Mouse (Mus musculus): ENCODE measurements at regions not wholly inside any gene's neighbourhood (a gene's known extent, or its start where the extent isn't known, plus 50 kb on each side); places are given as distances from the start of the nearest gene placed in this dataset.

GRCm38 (mm10) chr12:54459462-54460134 is 196.8 kb downstream of the Sptssa start:
- no peak for DNase-seq (ENCODE audit: extremely low spot score in 1 of 2, low spot score in 1 of 2)

DNA sequence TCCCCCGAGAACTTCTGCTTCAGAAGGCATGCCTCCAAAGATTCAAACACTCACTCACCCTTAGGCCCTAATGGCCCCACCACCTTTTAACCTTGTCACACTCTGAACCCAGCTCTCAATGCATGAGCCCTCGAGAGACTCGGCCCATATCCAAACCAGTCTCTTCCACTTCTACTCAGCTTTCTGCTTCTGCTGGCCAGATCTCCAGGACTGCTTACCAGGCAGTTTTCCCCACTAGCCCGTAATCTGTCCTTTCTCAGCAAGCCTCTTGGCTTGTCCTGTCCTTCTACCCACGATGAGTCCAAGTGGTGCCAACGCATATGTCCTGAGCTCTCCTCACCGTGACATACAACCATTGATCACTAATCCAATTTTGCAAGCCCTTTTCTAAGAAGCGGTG is 199.6 kb downstream of the Sptssa start:
- no peak for DNase-seq (ENCODE audit: extremely low spot score in 1 of 2, low spot score in 1 of 2)

DNA sequence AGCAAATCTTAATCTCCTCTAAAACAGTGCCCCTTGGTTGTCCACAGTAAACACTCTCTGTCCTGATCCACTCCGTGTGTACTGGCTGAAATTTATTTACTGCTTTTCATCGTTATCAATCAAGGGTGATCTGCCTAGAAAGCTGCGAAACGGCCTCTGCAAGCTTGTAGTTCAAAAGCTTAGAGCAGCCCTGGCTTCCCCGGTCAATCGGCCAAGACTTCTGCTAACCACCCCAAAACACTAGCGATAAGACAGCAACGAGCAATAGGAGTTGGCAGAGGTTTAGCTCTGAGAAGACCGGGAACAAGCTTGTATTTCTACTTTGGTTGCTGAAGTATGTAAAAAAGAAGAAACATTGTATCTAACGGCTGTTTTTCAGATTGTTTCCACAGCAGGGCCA is 201.8 kb downstream of the Sptssa start:
- DNase-seq (ENCODE audit: extremely low spot score in 1 of 2, low spot score in 1 of 2) = no peak

DNA sequence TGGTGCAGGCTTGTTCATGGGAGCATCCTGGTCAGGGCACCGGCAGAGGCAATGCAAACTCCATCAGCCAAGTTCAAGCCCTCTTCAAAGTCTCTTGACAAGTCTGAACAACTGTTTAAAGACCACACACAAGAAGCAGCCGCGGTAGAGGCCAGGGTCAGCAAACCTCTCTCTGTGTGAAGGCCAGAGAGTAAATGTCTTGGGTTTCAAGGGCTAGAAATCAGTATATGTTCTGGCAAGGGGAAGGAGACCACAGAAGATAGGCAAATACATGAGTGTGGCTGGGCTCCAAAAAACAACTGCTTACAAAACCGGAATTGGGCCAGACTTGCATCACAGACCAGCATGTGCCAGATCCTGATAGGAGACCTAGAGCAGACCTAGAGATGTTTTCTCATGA is 203.0 kb downstream of the Sptssa start:
- DNase-seq (ENCODE audit: extremely low spot score in 1 of 2, low spot score in 1 of 2) = no peak

- DNase-seq (ENCODE audit: extremely low spot score in 1 of 2, low spot score in 1 of 2) = no peak
Measured at GRCm38 (mm10) chr12:54450369-54450768, 206.0 kb downstream of the Sptssa start.

GRCm38 (mm10) chr12:54448221-54448620 is 208.2 kb downstream of the Sptssa start:
- DNase-seq (ENCODE audit: extremely low spot score in 1 of 2, low spot score in 1 of 2) = no peak

- no peak for DNase-seq (ENCODE audit: extremely low spot score in 1 of 2, low spot score in 1 of 2)
Measured at GRCm38 (mm10) chr12:54447354-54447753, 209.0 kb downstream of the Sptssa start.

GRCm38 (mm10) chr12:54446356-54446755 is 210.0 kb downstream of the Sptssa start:
- no peak for DNase-seq (ENCODE audit: extremely low spot score in 1 of 2, low spot score in 1 of 2)

- no peak for DNase-seq (ENCODE audit: extremely low spot score in 1 of 2, low spot score in 1 of 2)
Measured at GRCm38 (mm10) chr12:54444416-54444815, 212.0 kb downstream of the Sptssa start.

- DNase-seq (ENCODE audit: extremely low spot score in 1 of 2, low spot score in 1 of 2) = no peak
Measured at GRCm38 (mm10) chr12:54443285-54443684, 213.1 kb downstream of the Sptssa start.

DNA sequence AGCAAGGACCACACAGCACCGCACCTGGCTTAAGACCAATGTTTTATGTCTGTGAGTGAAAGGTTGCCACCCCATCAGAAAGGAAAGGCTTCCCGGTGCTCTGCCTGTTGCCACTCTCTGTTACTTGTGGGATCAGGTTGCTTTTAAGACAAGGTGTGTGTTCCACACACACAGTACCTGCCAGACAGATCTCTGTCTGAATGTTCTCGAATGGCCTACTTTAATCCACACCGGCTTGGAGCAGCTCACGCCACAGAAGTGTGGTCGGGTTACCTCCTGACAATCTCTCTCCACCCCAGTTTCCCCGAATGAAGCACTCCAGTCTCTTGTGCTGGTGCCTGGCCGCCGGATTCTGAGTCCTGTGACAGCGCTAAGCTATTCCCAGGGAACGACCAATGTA is 214.0 kb downstream of the Sptssa start:
- DNase-seq (ENCODE audit: extremely low spot score in 1 of 2, low spot score in 1 of 2) = no peak

- DNase-seq (ENCODE audit: extremely low spot score in 1 of 2, low spot score in 1 of 2) = no peak
Measured at GRCm38 (mm10) chr12:54440851-54441593, 215.4 kb downstream of the Sptssa start.

DNA sequence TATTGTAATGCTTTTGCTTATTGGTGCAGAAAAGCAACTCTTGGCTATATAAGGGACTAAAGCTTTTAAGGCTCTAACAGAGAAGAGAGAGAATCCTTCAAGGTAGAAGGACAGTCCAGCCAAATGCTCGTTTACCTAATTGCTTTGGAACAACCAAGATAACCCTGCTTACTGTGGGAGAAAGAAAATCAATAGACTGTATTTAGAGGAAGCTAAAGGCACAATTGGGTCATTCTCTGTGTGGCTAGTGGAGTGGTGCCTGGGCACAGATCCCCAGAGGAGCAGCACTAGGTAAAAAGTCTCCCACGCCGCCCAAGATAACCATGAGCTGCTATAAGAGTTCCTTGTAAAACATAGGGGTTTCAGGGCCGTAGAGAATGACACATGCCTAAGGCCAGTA is 217.6 kb downstream of the Sptssa start:
- DNase-seq (ENCODE audit: extremely low spot score in 1 of 2, low spot score in 1 of 2) = no peak

- DNase-seq (ENCODE audit: extremely low spot score in 1 of 2, low spot score in 1 of 2) = no peak
Measured at GRCm38 (mm10) chr12:54425236-54425635, 221.6 kb upstream of the Egln3 start.

DNA sequence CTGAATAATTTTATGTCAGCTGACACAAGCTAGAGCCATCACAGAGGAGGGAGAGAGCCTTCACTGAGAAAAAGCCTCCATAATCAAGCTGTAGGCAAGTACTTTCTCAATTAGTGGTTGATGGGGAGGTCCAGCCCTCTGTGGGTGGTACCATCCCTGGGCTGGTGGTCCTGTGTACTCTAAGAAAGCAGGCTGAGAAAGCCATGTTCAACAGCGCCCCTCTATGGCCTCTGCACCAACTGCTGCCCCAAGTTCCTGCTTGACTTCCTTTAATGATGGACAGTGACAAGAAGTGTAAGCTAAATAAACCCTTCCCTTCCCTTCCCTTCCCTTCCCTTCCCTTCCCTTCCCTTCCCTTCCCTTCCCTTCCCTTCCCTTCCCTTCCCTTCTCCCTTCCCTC is 211.2 kb upstream of the Egln3 start:
- DNase-seq (ENCODE audit: extremely low spot score in 1 of 2, low spot score in 1 of 2) = no peak

DNA sequence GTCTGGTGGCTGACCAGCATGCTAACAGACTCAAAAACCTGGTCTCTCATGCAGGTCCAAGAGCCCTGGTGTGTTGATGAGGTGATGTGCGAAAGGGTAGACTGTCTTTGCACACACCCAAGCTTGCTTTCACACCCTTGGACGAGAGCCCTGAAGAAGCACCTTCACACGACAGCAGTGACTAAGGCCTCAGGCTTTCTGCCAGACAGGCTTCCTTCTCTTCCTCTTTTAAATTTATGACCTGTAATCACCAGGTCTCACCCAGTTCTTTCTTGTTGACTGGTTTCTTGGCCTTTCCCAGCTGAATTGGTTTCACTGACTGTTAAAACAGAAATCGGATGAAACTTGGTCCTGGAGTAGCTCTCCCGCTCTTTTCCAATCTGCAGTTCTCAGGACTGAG is 210.5 kb upstream of the Egln3 start:
- no peak for DNase-seq (ENCODE audit: extremely low spot score in 1 of 2, low spot score in 1 of 2)

DNA sequence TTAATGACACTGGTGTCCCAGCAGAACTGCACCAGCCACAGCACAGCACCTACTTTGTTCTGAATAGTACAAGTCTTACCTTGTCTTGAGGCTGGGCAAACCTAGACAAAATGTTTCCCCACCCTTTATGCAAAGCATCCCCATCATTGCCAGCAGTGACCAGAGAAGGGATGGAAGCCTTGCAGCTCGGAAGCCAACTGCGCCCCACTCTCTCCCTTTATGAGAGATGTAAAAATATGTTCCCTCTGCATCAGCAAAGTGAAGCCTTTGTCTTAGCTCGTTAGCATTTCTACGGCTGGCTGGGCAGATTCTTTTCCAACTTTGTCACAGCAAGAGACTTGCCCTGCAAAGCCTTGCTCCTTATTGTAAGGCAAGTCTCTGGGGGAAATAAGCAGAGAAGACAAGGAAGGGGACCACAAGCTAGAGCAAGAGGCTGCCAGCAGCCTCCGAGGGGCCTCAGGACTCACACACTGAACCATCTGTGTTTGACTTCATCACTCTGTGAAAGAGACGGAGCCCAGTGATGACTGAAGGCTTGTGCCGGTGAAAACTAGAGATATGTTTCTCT is 206.5 kb upstream of the Egln3 start:
- DNase-seq (ENCODE audit: extremely low spot score in 1 of 2, low spot score in 1 of 2) = no peak

DNA sequence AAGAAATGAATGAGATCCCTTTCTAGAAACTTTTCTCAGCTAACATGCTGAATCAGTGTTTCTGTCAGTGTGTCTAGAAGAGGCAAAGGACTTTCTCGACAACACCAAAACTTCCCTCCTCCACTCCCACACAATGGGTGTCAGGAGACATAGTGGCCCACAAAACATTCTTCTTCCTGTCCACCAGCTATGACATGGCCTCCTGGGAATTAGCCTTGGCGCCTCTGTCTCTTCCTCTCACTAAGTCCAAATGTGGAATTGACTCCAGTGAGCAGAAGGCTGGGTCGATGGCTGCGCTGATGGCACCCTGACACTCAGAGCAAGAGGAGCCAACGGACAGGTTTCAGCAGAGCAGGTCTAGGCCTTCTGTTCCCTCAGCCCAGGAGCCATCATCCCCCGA is 205.2 kb upstream of the Egln3 start:
- no peak for DNase-seq (ENCODE audit: extremely low spot score in 1 of 2, low spot score in 1 of 2)

DNA sequence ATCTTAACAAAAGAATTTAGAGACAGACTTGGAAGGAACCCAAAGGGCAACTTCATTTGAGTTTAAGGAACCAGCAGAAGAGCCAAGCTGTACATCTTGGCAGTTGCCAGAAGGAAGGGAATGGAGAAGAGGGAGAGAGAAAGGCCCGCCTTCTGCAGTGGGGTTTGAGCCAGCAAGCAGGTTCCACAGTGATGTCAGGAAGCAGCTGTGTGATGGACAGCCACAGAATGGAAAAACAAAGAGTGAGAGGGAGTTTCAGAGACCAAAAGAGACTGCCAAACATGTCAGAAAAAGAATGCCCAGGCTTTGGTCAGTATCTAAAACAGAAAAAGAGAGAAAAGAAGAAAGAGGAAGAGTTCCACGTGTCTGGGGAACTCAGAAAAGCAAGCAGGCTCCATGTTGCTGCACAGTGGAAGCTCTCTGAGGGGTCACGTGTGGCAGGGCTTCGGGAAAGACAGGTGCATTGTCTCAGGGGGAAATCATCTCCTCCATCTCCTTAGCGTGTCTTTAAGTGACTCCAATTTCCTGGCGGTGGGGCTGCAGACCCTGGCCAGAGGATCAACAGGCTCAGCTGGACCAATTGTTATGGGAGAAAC is 203.7 kb upstream of the Egln3 start:
- DNase-seq (ENCODE audit: extremely low spot score in 1 of 2, low spot score in 1 of 2) = no peak

GRCm38 (mm10) chr12:54405066-54405465 is 201.4 kb upstream of the Egln3 start:
- peak; percentile 13 to 17 for DNase-seq (ENCODE audit: extremely low spot score in 1 of 2, low spot score in 1 of 2)

DNA sequence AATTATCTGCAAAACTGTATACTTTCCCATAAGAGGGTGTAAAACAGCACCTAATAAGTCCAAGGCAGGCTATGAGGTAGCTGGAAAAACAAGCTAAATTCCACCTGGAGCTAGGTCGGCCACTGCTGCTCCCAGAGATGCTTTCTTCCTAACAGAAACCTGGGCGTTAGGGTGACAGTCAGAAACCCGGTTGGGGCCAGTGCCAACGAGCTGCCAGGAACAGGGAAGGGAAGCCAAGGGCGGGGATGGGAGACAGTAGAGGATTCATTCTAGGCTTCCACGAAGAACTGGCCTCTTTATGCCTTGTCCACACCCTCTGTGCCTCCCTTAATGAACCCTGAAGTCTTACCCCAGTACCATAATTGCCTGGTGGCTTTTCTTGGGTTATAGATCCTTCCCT is 198.9 kb upstream of the Egln3 start:
- DNase-seq (ENCODE audit: extremely low spot score in 1 of 2, low spot score in 1 of 2) = no peak

- DNase-seq (ENCODE audit: extremely low spot score in 1 of 2, low spot score in 1 of 2) = no peak
Measured at GRCm38 (mm10) chr12:54401665-54402064, 198.0 kb upstream of the Egln3 start.

All from layer of hippocampus, postnatal 25 days (tissue).